Mouse (Mus musculus) small intestine, adult 2 months (tissue): Measurements from ENCODE around the gene Setd7.

Experiments
- CTCF ChIP-seq: fragments of 200-500 bp; IDR thresholded peaks from 2 replicates; pipeline ENCODE4 v1.5.1; 2012; ENCODE audit warnings: low read depth, mild to moderate bottlenecking, control low read depth, inconsistent platforms, low read length, moderate library complexity, mixed read lengths; ENCODE audit not compliant: insufficient replicate concordance, insufficient read length; ENCODE audit errors: extremely low read depth
- POLR2A ChIP-seq: fragments of 200-500 bp; IDR thresholded peaks from 2 replicates; pipeline ENCODE4 v1.6.1; 2012; ENCODE audit warnings: low read depth, mild to moderate bottlenecking, control low read depth, inconsistent platforms, low read length, moderate library complexity

DNA sequence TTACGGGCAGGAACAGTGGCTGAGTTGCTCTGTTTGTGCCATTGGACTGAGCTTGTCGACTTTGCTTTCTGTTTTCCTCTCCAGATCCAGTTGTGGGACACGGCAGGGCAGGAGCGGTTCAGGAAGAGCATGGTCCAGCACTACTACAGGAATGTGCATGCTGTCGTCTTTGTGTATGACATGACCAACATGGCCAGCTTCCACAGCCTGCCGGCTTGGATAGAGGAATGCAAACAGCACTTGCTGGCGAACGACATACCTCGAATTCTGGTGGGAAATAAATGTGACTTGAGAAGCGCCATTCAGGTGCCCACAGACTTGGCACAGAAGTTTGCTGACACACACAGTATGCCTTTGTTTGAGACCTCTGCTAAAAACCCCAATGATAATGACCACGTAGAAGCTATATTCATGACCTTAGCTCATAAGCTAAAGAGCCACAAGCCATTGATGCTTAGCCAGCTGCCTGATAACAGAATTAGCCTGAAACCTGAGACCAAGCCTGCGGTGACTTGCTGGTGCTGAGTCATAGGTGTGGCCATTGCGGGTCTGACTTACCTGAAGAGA, 67.3 kb downstream of the Setd7 start:
- no peak for TF ChIP-seq CTCF
- no peak for TF ChIP-seq POLR2A
